Mouse (Mus musculus): ENCODE results near the gene C1rb. TPM values are rescaled to one million over a fixed set of nuclear protein-coding genes. Genes with fewer than 3 reads are reported as not detected.
"Not testable (repeated sequence)": the region's sequence is repeated elsewhere in the genome, so short reads cannot be mapped to it uniquely, and the experiment has no call there.

Gene C1rb
- not detected in 2 replicates for polyA plus RNA-seq (2014; fragmentation: Nextera tagmentation; extraction: Ambion mirVana)

DNA sequence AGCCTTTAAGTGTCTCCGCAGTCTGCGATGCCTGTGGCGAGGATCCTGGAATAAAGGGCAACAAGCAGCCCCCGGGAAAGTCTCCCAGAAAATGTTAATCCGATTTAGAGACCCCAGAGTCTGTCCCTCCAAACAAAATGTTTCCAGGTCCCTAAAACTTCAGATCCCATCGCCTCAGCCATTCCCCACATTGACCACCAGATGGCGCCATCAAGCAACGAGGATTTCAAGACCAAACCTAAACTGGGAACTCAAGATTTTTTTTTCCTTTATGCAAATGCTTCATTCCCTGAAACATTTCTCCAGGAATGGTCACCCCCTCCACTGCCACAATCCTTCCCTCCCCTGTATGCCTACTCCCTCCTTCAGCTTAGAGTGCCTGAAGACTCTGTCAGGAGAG, at the start of gene C1rb:
Gene C1rb (plus strand): TSS at position 269 of the 400 bp plus-strand sequence.
- Histone ChIP-seq H3K27ac (ENCODE audit: low read depth, low read length) (no peak within 1 kb of the TSS), H3K36me3 (ENCODE audit: control insufficient read depth, insufficient read depth, low read length) (no peaks in the 10 kb centered on the region), H3K9ac (replicated peaks; ENCODE audit: low read depth, low read length) (no peak within 1 kb of the TSS), H3K9me3 (ENCODE audit: control insufficient read depth, low read length) (no peaks in the 10 kb centered on the region), H3K4me1 (ENCODE audit: control insufficient read depth, insufficient read depth, low read length) (no peaks in the 10 kb centered on the region), H3K4me2 (ENCODE audit: low read depth, low read length) (no peak within 1 kb of the TSS), H3K27me3 (ENCODE audit: control insufficient read depth, insufficient read depth, low read length) (no peaks in the 10 kb centered on the region), H3K4me3 (ENCODE audit: low read depth, low read length) (no peak within 1 kb of the TSS)
- 6% methylated on average over 8 of the region's 8 CpGs for WGBS
- no peak for ATAC-seq (ENCODE audit: low read depth)

DNA sequence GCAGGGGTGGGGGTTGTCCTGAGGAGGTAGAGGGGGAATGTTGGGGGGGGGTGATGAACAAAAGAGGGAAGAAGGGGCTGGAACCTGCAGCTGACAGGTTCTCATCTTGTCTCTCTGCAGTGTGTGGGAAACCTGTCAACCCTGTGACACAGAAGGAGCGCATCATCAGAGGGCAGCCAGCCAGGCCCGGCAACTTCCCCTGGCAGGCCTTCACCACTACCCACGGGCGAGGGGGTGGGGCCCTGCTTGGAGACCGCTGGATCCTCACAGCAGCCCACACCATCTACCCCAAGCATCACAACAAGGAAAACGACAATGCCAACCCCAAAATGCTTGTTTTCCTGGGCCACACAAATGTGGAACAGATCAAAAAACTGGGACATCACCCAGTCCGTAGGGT, 48.0 kb upstream of the C1rb start:
- H3K36me3 ChIP-seq (ENCODE audit: control insufficient read depth, insufficient read depth, low read length); H3K9ac ChIP-seq (replicated peaks; ENCODE audit: low read depth, low read length); H3K4me2 ChIP-seq (ENCODE audit: low read depth, low read length); ATAC-seq (ENCODE audit: low read depth); H3K4me3 ChIP-seq (ENCODE audit: low read depth, low read length); H3K4me1 ChIP-seq (ENCODE audit: control insufficient read depth, insufficient read depth, low read length); H3K9me3 ChIP-seq (ENCODE audit: control insufficient read depth, low read length); H3K27me3 ChIP-seq (ENCODE audit: control insufficient read depth, insufficient read depth, low read length); H3K27ac ChIP-seq (ENCODE audit: low read depth, low read length): not testable (repeated sequence)
- WGBS = 84% methylated on average over 7 of the region's 7 CpGs

DNA sequence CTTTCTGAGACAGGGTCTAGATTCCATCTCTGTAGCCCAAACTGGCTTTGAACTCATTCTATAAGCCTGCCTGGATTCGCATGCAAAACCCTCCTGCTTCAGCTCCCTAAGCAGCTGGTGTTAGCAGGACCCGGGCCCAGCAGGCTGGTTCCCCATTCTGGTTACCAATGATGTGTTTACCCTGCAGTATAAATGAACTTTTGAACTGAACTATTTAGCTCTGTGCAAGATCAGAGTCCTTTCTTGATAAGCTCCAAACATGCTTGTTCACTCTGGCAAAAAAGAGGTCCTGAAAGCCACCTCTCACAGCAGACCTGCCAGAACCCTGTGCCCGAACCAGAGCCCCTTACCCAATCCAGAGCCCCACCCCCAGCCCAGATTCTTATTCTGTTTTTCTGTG, 42.2 kb upstream of the C1rb start:
- H3K27ac ChIP-seq (ENCODE audit: low read depth, low read length) = no peak overlapping the region
- H3K9ac ChIP-seq (replicated peaks; ENCODE audit: low read depth, low read length) = no peak overlapping the region
- no peak for ATAC-seq (ENCODE audit: low read depth)
- no peak overlapping the region for H3K4me3 ChIP-seq (ENCODE audit: low read depth, low read length)
- H3K4me1 ChIP-seq (ENCODE audit: control insufficient read depth, insufficient read depth, low read length) = no peaks in the 10 kb centered on the region
- H3K36me3 ChIP-seq (ENCODE audit: control insufficient read depth, insufficient read depth, low read length) = no peaks in the 10 kb centered on the region
- H3K4me2 ChIP-seq (ENCODE audit: low read depth, low read length) = no peak overlapping the region
- WGBS = 77% methylated on average over 3 of the region's 3 CpGs
- no peaks in the 10 kb centered on the region for H3K27me3 ChIP-seq (ENCODE audit: control insufficient read depth, insufficient read depth, low read length)
- no peaks in the 10 kb centered on the region for H3K9me3 ChIP-seq (ENCODE audit: control insufficient read depth, low read length)

DNA sequence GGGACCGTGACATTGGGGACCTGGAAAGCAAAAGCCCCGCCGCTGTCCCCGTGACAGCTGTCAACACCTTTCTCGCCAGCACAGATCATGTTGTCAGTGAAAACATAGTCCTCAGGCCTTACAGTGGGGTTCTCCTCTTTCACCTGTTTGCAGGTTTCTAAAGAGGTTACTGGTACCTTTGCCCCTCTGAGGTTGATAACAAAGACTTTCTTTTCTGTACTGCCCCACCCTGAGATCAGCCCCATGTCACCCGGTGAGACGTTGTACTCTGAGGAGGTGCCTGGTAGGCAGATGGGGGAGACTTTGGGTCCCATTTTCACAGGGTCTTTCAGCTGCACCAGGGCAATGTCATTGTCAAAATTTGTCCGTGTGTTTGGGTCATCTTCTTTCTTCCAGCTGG, 39.0 kb upstream of the C1rb start:
- H3K4me1 ChIP-seq (ENCODE audit: control insufficient read depth, insufficient read depth, low read length) = no peaks in the 10 kb centered on the region
- no peaks in the 10 kb centered on the region for H3K36me3 ChIP-seq (ENCODE audit: control insufficient read depth, insufficient read depth, low read length)
- no peaks in the 10 kb centered on the region for H3K27me3 ChIP-seq (ENCODE audit: control insufficient read depth, insufficient read depth, low read length)
- H3K4me3 ChIP-seq (ENCODE audit: low read depth, low read length) = no peak overlapping the region
- H3K4me2 ChIP-seq (ENCODE audit: low read depth, low read length) = no peak overlapping the region
- H3K9ac ChIP-seq (replicated peaks; ENCODE audit: low read depth, low read length) = no peak overlapping the region
- no peak overlapping the region for H3K27ac ChIP-seq (ENCODE audit: low read depth, low read length)
- WGBS = 89% methylated on average over 8 of the region's 8 CpGs
- ATAC-seq (ENCODE audit: low read depth) = no peak
- H3K9me3 ChIP-seq (ENCODE audit: control insufficient read depth, low read length) = no peaks in the 10 kb centered on the region

DNA sequence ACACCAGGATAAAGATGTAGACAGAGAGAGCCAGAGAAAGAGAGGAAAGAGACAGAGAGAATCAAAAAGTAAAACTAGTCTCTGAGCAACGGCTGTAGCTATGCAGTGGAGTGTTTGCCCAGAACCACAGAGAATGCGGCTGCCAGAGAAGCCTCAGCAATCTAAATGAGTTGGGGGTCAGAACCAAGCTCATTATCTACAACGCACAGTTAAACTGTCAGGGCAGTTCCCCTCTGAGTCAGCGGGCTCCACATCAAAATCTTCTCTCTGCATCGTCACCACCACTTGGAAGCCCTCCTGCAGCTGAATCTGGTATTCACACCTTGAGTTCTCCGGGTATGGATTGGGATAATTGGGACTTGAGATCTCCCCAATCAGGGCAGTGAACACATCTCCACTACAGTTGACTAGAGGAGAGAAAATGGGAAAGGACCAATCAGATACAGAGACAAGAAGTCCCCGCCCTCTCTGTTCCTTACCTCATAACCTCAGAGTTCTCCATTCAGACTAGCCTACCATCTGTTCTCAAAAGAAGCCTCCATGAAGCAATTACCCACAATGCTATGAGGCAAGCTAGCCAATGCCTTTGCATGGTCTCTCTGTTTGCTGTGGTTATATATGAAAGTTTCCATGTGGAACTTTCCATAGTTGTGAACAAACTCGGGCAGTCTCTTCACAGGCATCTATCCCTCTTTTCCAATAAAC, 33.8 kb upstream of the C1rb start:
- not testable (repeated sequence) for H3K4me2 ChIP-seq (ENCODE audit: low read depth, low read length); H3K27ac ChIP-seq (ENCODE audit: low read depth, low read length); ATAC-seq (ENCODE audit: low read depth); H3K4me1 ChIP-seq (ENCODE audit: control insufficient read depth, insufficient read depth, low read length); H3K36me3 ChIP-seq (ENCODE audit: control insufficient read depth, insufficient read depth, low read length); H3K9ac ChIP-seq (replicated peaks; ENCODE audit: low read depth, low read length); H3K9me3 ChIP-seq (ENCODE audit: control insufficient read depth, low read length); H3K27me3 ChIP-seq (ENCODE audit: control insufficient read depth, insufficient read depth, low read length); H3K4me3 ChIP-seq (ENCODE audit: low read depth, low read length)
- 85% methylated on average over 8 of the region's 8 CpGs for WGBS

DNA sequence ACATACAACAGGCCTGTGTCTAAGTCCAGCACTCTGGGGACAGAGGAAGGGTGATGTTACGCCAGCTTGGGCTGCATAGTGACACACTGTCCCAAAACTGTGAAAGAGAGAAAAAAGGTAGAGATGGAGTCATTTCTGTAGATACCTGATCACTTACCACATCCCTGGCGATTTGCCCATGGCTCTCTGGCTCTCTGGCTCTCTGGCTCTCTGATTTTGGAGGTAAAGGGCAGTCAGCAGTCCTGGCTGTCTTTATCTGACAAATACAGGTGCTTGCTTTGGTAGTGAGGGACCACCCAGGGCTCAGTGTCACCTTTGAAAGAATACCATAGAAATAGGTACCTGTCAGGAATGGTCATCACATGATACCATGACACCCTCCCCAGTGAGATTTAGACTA, 28.9 kb upstream of the C1rb start:
- 87% methylated on average over 2 of the region's 2 CpGs for WGBS
- H3K36me3 ChIP-seq (ENCODE audit: control insufficient read depth, insufficient read depth, low read length) = not testable (repeated sequence)

DNA sequence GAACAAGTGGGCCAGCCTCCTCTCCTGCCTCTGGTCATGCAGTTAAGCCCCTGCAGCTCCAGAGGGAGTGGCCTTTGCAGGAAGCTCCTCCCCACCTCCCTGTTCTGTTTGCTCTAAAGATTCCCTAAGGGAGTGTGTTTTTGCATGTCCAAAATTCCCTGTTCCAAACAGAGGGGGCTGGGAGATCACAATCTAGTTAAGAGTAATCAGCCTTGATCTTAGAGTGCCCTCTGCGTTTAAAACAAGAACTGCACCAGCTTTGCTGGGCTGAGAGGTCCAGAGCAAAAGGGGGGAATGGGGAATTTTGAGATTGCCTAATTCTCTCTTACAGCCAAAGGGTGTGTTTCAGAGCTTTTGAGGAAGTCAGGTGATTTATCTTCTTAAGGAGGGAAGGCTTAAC, 27.8 kb upstream of the C1rb start, which contains the start of gene C1s1:
Gene C1s1 (minus strand): TSS at position 76 of the 400 bp plus-strand sequence.
- not testable (repeated sequence) for H3K4me2 ChIP-seq (ENCODE audit: low read depth, low read length); H3K27me3 ChIP-seq (ENCODE audit: control insufficient read depth, insufficient read depth, low read length); H3K36me3 ChIP-seq (ENCODE audit: control insufficient read depth, insufficient read depth, low read length); H3K27ac ChIP-seq (ENCODE audit: low read depth, low read length); H3K9ac ChIP-seq (replicated peaks; ENCODE audit: low read depth, low read length); H3K9me3 ChIP-seq (ENCODE audit: control insufficient read depth, low read length); H3K4me3 ChIP-seq (ENCODE audit: low read depth, low read length); H3K4me1 ChIP-seq (ENCODE audit: control insufficient read depth, insufficient read depth, low read length); ATAC-seq (ENCODE audit: low read depth)
- WGBS = 0% methylated on average over 1 of the region's 1 CpGs

More for the DNA sequence above, 28.9 kb upstream of the C1rb start:
- not testable (repeated sequence) for H3K4me2 ChIP-seq (ENCODE audit: low read depth, low read length); H3K27me3 ChIP-seq (ENCODE audit: control insufficient read depth, insufficient read depth, low read length); H3K4me1 ChIP-seq (ENCODE audit: control insufficient read depth, insufficient read depth, low read length); H3K9me3 ChIP-seq (ENCODE audit: control insufficient read depth, low read length); H3K27ac ChIP-seq (ENCODE audit: low read depth, low read length); H3K4me3 ChIP-seq (ENCODE audit: low read depth, low read length); H3K9ac ChIP-seq (replicated peaks; ENCODE audit: low read depth, low read length); ATAC-seq (ENCODE audit: low read depth)

DNA sequence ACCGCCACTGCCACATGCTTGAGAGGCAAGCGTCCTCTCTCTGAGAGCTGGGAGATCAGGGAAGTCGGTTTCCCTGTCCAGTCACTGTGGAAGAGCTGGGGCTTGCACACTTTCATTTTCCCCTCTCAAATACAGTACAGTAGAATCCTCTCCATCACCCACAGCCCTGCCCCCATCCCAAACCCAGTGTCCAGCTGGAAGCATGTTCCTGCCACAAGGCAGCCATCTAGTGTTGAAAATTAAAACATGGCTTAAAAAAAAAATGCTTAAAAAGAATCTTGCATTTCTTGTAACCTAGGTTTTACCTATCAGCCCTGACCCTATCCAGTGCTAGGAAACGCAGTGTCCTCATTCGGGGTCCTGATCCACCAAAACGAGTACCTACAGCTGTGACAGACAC, 25.6 kb upstream of the C1rb start:
- Histone ChIP-seq H3K4me2 (ENCODE audit: low read depth, low read length) (no peak overlapping the region), H3K9ac (replicated peaks; ENCODE audit: low read depth, low read length) (no peak overlapping the region), H3K27me3 (ENCODE audit: control insufficient read depth, insufficient read depth, low read length) (no peaks in the 10 kb centered on the region), H3K9me3 (ENCODE audit: control insufficient read depth, low read length) (no peaks in the 10 kb centered on the region), H3K4me3 (ENCODE audit: low read depth, low read length) (no peak overlapping the region), H3K36me3 (ENCODE audit: control insufficient read depth, insufficient read depth, low read length) (no peaks in the 10 kb centered on the region), H3K4me1 (ENCODE audit: control insufficient read depth, insufficient read depth, low read length) (no peaks in the 10 kb centered on the region), H3K27ac (ENCODE audit: low read depth, low read length) (no peak overlapping the region)
- ATAC-seq (ENCODE audit: low read depth) = no peak
- WGBS = 84% methylated on average over 5 of the region's 6 CpGs

DNA sequence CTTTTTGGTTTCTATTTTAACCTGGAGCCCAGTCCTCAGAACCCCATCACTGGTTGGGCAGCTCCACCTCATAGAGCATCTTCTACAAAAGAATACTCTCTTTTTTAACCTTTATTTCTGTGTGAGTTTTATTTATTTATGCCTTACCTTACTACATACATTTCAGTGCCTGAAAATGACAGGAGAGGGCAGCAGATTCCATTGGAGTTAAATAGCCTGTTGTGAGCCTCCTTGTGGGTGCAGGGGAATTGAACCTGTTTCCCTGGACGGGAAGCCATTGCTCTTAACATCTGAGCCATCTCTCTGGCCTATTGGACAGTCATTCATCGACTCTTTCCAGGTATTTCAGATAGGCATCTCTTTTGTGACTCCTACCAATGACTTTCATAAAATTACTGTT, 24.7 kb upstream of the C1rb start:
- Histone ChIP-seq H3K4me1 (ENCODE audit: control insufficient read depth, insufficient read depth, low read length) (no peaks in the 10 kb centered on the region), H3K36me3 (ENCODE audit: control insufficient read depth, insufficient read depth, low read length) (no peaks in the 10 kb centered on the region), H3K4me2 (ENCODE audit: low read depth, low read length) (no peak overlapping the region), H3K4me3 (ENCODE audit: low read depth, low read length) (no peak overlapping the region), H3K9me3 (ENCODE audit: control insufficient read depth, low read length) (no peaks in the 10 kb centered on the region), H3K27me3 (ENCODE audit: control insufficient read depth, insufficient read depth, low read length) (no peaks in the 10 kb centered on the region), H3K9ac (replicated peaks; ENCODE audit: low read depth, low read length) (no peak overlapping the region), H3K27ac (ENCODE audit: low read depth, low read length) (no peak overlapping the region)
- ATAC-seq (ENCODE audit: low read depth) = no peak
- WGBS = 84% methylated on average over 2 of the region's 2 CpGs

Measured in neural tube, embryonic 14.5 days (tissue).